Mouse (Mus musculus): Measurements from ENCODE around the gene Ttc23.

DNA sequence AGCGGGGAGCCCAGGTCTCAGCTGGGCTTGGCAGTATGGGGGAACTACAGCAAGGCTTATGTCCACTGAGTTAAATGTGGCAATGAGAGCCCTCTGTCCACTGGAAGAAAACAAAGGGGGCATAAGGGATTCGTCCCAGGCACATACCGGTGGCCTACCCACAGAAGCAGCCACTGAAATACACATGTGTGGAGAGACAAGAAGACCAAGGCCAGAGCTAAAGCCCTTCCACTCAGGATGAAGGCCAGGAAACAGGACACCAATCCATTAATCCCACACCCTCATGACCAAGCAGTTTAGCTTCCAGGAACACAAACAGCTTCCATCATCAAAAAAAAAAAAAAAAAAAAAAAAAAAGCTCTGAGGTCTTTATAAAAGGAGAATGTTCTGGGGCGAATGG is 93.2 kb downstream of the Ttc23 start:
- TF ChIP-seq CEBPB (IDR thresholded peaks at IDR 0.05; ENCODE audit: insufficient read depth, poor library complexity, severe bottlenecking) = no peak
- TF ChIP-seq POLR2A (IDR thresholded peaks at IDR 0.05; ENCODE audit: insufficient read length, low read depth) = no peak
- TF ChIP-seq MYOD1 (IDR thresholded peaks at IDR 0.05; ENCODE audit: control insufficient read depth in 1 of 3, insufficient read length in 2 of 3, low read depth in 2 of 3) = no peak
- no peak for TF ChIP-seq MAX (IDR thresholded peaks at IDR 0.05; ENCODE audit: low read depth)
- no peak for TF ChIP-seq USF1 (IDR thresholded peaks at IDR 0.05; ENCODE audit: low read depth)
- TF ChIP-seq POLR2AphosphoS2 (IDR thresholded peaks at IDR 0.05; ENCODE audit: insufficient read length, low read depth) = no peak
- no peak for TF ChIP-seq E2F4 (IDR thresholded peaks at IDR 0.05; ENCODE audit: insufficient read depth)
- no peak for TF ChIP-seq TCF12 (IDR thresholded peaks at IDR 0.05; ENCODE audit: insufficient read depth, poor library complexity, severe bottlenecking)
- TF ChIP-seq REST (IDR thresholded peaks at IDR 0.05; ENCODE audit: insufficient read depth, insufficient read length) = no peak
- no peak for TF ChIP-seq TCF3 (IDR thresholded peaks at IDR 0.05; ENCODE audit: insufficient read length, low read depth)
- no peak for TF ChIP-seq MYOG (IDR thresholded peaks at IDR 0.05; ENCODE audit: control insufficient read depth in 1 of 3, insufficient read depth in 1 of 3, insufficient read length in 2 of 3, low read depth in 2 of 3)

Measured in myocyte (in vitro differentiated cells).